Mouse (Mus musculus): ENCODE measurements around the gene Opcml. TPM values are rescaled to one million over a fixed set of nuclear protein-coding genes. Genes with fewer than 3 reads are reported as not detected.

Opcml gene
- total RNA-seq, 2 experiments from 2014 or later: not detected

DNA sequence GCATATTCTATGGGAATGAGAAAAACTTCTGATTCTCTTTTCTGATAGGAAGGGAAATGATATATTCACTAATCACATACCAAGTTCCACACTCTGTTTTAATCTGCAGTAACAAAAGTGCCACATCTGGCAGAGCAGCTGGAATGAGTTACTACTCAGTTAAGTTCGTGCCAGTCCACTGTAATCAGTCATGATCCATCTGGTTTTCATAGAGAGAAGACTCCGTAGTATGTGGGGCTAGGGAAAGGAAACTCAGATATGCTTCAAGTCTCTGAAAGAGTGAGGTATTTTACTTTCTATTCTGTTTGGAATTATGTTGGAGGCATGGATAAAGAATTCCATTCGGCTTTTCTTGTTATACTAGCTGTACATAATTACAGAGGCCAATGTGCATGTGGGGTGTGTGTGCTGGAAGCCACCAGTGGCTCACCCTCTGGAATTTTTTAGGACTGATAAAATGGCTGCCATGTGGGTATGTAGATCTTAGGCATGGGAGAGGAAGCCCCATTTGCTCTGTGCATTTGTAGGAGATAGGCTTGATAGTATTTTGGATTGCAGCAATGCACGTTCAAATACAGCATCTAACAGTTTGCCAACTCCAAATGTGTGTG is 966.4 kb downstream of the Opcml start:
- no peak for ATAC-seq (replicated peaks; ENCODE audit: low FRiP score, low TSS enrichment, poor library complexity, severe bottlenecking)

DNA sequence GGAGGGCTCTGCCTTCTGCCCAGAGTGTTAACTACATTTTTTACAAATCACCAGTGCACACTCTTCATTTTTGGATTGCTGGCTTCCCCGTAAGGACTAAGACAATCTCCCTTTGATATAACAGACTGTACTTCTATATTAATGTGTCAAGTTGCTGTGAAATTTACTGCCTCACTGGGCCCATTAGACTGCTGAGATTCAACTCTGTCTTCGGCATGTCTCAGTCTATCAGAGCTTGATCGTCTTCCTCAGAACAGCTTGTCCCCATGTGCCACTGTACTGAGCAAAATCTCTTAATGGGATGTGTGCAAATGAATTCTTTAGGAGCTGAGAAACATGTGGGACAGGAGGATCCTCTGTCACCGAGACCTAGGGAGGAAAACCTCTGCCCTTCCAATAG is 970.9 kb downstream of the Opcml start:
- no peak for ATAC-seq (replicated peaks; ENCODE audit: low FRiP score, low TSS enrichment, poor library complexity, severe bottlenecking)

DNA sequence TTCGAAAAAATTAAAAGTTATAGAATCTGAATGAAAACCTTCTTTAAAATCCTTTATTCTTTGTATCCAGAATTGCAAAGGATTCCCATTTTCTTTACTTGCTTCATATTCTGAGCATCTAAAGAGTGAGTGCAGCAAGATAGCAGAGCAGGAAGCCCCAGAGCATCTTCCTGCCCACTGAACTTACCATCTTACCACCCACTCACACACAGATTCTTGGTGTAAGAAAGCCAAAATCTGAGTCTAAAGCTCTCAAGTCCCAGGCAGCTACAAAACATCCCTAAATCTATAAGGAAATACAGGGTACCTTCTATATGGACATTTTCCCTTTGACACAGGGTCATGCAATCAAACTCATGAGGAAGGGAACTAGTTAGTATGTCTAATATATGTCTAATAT is 973.6 kb downstream of the Opcml start:
- no peak for ATAC-seq (replicated peaks; ENCODE audit: low FRiP score, low TSS enrichment, poor library complexity, severe bottlenecking)

DNA sequence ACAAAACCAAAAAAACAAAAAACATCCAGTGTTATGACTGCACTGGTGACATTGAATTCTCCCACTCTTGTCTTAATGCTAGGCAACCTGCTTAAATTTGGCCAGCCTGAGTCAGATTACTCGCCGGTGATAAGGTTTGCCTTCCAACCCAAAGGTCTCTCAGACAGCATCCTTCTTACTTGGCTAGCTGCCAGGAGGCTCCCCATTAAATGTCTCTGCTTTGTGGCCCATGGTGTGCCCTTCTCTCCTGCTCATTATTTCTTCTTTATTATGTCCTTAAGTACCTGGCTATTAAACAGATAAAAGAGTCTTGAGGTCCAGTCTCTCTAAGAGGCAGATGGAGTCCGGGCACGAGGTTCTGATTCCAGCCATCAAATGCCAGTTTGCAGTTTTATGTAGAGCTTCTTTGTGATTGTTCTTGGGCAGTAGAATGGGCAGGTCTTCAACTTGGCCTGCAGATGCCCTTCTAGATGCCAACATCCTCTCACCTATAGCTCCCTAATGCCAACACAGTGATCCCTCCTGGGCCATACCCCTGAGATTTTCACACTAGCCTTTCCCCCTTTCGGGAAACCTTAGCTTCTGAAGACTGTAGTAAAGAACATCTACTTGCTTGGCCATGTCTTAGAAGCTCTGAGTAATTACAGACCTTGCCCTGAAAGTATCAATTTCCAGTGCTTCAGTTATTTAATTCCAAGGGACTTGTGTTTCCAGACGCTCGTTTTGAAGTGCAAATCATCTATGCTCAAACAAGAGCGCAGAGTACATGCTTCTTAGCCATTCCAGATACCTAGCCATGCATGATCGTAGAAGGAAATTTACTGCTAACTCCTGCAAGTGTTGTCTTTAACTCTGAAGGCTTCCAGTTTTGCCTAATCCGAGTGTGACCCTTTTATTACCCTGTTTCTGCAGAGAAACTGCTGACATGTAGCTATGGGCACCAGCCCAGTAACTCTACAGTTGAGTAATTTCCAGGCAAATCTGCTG is 986.2 kb downstream of the Opcml start:
- no peak for ATAC-seq (replicated peaks; ENCODE audit: low FRiP score, low TSS enrichment, poor library complexity, severe bottlenecking)

DNA sequence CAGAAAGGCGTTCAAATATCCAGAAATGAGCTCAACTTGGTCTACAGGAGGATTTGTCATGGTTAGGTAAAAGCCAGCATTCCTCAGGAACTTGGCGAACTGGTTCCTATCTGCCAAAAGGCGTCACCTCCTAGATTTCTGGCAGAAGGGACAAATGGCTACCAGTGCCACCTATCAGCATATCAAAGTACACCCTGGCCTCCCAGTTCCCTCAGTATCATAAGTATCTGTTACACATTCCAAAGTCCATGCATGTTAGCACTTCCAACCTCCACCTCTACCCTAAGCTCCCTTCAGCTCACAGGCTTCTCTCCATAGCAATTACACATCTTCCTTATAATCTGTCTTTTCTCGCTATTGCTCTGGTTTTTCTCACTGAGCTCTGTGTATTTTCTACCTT is 993.3 kb downstream of the Opcml start:
- ATAC-seq (replicated peaks; ENCODE audit: low FRiP score, low TSS enrichment, poor library complexity, severe bottlenecking): no peak

DNA sequence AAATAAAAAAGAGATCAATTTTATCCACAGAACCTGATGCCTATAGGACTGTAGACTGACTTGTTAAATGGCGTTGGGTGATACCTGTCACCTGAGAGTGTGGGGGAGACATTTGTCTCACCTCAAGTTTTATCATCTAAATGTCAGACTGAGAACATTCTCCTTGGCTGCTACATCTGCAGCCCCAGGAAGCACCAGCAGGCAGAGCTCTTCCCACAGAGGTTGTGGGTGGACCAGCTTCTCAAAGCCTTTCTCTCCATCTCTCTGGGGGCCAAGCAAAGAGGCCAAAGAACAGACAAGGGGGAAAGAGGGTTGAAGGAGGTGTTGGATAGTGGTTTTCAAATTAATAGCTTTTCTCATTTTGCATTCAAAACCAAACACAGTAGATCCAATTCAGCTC is 998.9 kb downstream of the Opcml start:
- no peak for ATAC-seq (replicated peaks; ENCODE audit: low FRiP score, low TSS enrichment, poor library complexity, severe bottlenecking)

DNA sequence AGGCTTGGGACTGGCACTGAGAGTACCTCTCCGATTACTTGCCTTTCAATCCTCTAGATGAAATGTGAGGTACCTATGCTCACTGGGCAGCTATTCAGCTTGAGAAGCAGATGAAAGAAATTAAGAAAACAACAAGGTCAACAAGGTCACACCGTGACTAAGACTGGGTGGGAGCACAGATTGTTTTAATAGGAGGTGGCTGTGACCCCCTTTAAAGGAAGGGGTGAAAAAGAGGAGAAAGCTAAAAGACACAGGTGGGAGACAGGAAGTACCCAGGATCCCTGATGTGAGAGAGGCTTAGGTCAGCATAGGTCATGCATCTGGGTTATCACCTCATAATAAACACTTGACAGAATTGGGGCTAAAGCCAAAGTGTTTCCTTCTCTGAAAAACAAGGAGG is 1009.5 kb downstream of the Opcml start:
- ATAC-seq (replicated peaks; ENCODE audit: low FRiP score, low TSS enrichment, poor library complexity, severe bottlenecking): no peak

DNA sequence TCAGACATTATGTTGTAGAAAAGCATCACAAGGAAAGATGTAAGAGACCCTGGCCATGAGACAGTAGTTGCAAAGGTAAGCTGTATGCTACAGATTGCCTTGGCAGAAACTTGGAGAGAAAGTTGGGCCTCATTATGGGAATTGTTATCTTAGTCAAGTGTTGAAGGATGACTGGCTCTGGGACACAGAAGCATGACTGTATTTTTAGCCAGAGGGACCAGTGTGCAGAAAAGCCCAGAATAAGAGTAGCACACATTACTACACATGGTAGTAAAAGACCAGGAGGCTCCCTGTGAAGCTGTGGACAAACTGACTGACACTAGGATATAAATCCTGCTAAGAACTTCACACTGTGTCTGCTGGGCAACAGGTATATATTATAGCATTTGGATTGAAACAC is 1016.1 kb downstream of the Opcml start:
- no peak for ATAC-seq (replicated peaks; ENCODE audit: low FRiP score, low TSS enrichment, poor library complexity, severe bottlenecking)

DNA sequence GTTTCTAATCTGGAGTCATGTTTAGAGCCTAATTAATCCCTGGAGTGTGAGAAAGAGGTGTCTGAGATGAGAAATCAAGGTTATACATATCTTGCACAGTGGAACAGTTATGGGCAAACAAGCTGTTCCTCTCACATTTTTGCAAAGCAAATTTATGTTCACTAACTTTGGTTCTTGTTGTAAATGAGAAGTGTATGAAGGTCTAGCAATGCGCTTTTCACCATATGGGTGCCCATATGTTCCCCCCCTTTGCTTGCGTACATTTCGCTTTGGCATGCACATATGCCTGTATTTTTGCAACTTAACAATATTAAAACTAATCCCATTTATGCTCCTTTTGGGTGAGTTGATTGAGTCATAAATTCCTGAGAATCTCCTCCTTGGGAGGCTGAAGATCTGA is 1031.5 kb downstream of the Opcml start:
- no peak for ATAC-seq (replicated peaks; ENCODE audit: low FRiP score, low TSS enrichment, poor library complexity, severe bottlenecking)

DNA sequence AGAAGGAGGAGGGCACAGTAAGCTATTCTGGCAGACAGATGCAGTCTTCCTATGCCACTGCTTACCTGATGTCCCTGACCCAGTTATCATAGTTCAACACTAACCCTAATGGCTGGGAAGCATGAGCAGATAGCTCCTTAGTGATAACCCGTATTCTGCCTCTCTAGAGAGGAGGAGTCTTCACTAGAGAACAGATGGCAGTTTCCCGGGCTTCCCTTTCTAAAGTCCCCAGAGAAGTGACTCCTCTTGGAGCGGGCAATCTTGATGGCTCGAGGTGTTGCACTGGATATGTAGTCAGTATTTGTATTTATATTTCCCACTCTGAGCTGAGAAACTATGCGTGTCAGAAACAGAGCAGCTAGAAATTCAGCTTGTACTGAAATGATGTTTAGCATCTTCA is 1031.9 kb downstream of the Opcml start:
- no peak for ATAC-seq (replicated peaks; ENCODE audit: low FRiP score, low TSS enrichment, poor library complexity, severe bottlenecking)

DNA sequence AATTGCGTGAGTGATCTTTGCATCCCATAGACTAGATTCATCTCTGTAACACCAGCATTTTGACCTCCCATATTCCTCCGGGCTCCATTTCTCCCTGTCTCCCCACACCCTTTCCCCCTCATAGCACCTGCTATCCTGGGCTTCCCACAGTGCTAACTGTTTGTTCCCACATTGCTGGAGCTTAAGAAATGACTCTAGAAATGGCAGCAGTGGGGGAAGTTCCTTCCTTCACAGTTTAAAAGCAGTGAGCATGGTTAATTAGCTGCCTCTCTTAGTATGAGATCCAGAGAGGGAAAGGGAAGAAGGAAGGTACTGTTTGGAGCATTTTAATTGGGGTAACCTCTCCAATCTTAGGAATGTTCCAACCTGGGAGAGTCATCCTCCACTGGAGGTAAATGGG is 1035.2 kb downstream of the Opcml start:
- ATAC-seq (replicated peaks; ENCODE audit: low FRiP score, low TSS enrichment, poor library complexity, severe bottlenecking): no peak

DNA sequence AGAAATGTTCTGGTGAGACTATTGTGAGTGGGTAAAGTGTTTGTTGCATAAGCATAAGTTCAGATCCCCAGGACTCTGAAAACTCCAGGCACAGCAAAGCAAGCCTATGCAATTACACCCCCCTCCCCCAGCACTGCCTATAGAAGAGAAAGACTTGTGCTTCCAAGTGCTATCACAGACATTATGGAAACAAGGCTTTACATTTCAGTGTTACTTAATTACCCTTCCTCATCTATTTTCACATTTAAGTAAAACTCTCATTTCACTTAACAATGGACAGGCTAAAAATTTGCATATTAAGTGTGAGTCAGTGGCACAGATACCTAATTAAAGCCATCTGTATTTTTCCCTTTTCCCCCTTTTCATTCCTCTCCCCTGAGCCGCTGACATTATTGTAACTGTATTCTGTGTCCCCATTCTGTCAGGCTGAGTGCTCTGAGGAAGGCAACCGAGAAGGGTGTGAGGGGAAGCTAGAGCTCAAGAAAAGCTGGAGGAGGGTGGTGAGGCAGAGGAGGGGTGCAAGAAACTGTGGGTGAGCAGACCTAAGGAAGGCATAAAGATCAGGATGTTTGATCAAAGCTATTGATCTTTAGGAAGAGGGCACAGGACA is 1055.5 kb downstream of the Opcml start:
- no peak for ATAC-seq (replicated peaks; ENCODE audit: low FRiP score, low TSS enrichment, poor library complexity, severe bottlenecking)

DNA sequence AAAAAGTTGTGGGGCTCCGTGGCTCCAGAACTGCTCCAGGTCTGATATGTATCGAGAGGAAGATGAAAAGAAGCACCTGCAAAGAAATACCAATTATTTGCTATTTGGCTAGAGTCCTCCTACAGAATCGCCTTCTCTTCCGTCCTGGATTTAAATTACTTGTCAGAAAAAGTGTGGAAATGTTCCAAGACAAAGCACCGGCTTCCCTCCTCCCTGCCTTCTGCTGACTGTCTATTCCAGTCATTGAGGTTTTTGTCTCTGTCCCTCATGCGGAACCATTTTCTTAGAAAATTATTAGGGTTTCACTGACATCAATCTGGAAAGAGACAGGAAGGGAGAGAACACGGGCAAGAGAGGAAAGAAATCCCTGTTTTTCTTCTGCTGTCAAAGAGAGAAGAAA is 1065.3 kb downstream of the Opcml start:
- ATAC-seq (replicated peaks; ENCODE audit: low FRiP score, low TSS enrichment, poor library complexity, severe bottlenecking): no peak

DNA sequence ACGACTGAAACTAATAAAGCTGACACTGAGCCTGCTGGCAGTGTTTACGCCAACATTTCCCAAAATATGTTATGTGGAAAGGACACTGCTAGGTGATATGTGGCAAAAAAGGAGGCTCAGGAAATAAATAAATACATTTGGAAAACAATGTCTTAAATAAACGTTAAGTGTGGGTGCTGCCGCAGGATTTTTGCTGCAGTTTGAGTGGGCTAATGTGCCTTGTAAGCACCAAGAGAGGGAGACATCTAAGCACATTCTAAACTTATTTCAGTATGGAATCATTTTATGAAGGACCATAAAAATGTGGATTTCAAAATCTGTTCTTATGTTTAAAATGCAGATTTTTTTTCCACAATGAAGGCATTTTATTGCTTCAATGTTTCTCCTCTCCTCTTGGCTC is 1071.4 kb downstream of the Opcml start:
- no peak for ATAC-seq (replicated peaks; ENCODE audit: low FRiP score, low TSS enrichment, poor library complexity, severe bottlenecking)

DNA sequence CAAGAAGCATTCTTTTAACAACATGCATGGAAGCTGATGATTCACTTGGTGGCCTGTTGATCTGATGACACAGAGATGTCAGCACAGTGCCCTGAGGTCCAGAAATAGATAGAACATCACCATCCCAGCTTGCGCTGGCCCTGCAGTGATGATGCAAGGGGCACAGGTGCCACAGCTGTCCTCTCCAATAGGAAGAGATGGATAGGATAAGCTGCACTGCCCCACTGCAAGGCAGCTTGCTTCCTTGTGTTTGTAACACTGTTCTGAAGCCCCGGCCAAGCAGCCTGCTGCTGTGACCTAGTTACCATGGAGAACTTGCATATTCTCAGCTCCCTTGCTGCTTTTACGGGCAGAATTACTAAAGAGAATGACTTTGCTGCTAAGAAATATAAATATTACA is 1076.7 kb downstream of the Opcml start:
- ATAC-seq (replicated peaks; ENCODE audit: low FRiP score, low TSS enrichment, poor library complexity, severe bottlenecking): no peak

DNA sequence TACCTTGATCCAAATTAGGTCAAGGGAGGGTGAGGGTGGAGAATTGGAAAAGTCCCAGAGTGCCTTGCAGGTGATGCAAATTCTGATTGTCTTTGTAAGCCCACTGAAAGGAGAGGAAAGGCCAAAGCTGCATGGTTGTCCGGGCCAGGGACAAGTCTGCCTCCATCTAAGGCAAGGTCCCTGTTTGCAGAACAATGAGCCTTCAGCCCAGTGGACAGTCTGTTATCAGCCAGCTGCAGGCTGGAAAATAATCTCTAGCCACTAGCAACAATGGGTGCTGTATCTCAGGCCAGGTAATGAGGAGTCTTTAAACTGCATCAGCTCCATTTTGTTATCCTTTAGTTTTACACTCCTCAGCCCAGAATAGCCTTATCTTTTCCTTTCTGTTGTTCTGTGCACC is 1079.9 kb downstream of the Opcml start:
- no peak for ATAC-seq (replicated peaks; ENCODE audit: low FRiP score, low TSS enrichment, poor library complexity, severe bottlenecking)

DNA sequence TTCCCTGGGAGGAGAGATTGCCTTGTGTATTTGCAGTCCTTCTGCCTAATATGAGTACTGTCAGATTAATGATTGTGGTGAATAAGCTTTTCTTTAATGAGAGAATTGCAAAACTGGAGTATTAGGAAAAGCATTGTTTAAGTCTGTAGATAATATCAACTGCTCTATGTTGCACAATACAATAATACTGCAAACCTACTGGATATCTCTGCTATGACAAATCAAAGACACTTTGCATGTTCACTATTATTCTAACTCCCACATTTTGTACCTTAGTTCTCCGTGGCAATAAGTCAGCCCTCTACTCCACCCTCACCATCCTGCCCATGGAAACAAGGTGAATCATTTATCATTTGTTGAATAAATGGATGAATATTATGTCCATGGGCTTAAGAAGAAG is 1092.0 kb downstream of the Opcml start:
- ATAC-seq (replicated peaks; ENCODE audit: low FRiP score, low TSS enrichment, poor library complexity, severe bottlenecking): no peak

DNA sequence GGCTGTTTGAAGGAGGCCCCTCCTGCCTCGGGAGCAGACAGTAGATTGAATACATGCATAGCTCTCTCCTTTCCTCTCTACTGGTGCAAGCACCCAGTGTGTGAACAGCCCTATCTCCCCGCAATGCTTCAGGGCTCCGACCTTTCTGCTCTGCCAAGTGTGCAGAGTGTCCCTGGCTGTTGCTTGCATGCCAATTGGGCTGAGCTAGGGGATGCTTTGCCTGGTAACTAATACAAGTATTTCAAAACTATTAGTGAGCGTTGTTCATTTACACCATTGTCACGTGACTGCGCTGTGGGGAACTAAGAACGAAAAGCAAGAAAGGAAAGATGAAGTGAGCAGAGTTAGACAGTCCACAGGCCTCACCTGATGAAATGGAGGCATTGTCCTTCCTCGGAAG is 1101.0 kb downstream of the Opcml start:
- ATAC-seq (replicated peaks; ENCODE audit: low FRiP score, low TSS enrichment, poor library complexity, severe bottlenecking): no peak

DNA sequence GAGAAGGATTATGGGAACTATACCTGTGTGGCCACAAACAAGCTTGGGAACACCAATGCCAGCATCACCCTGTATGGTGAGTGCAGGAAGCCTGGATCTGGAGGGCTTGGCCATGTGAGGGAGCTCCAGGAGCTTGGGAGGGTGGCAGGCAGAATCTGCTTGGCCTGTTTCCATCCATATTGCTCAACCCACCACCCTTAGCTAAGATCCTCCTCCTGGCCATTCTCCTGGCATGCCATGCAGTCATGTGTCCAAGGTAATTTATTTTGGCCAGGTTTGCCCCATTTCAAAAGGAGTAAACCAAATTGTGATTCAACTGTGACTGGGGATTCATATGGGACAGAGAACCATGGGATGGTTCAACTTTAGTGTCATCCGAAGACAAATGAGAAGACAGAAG is 1112.7 kb downstream of the Opcml start:
- ATAC-seq (replicated peaks; ENCODE audit: low FRiP score, low TSS enrichment, poor library complexity, severe bottlenecking): no peak

DNA sequence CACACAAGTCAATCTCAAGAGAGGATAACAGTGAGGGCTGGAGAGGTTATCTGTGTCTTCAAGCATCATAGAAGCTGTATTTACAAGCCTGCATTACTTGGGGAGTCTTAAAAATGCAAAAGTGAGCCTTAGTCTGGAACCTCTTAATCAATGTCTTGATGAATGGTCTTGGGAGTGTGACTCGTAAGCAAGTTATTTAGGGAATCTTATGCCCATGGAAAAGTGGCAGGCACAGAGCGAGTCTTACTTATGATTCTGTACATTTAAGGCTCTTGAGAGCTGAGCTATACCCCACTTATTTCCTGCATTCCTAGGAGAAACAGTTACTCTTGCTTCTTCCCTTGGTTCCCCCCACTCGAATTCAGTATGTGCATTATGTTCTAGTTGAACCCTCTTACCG is 1119.2 kb downstream of the Opcml start:
- no peak for ATAC-seq (replicated peaks; ENCODE audit: low FRiP score, low TSS enrichment, poor library complexity, severe bottlenecking)
